Mouse (Mus musculus) spleen, adult 2 months (tissue): Measurements from ENCODE around the gene Slc27a2.

Source experiments
- CTCF ChIP-seq: fragments of 200-500 bp; IDR thresholded peaks from 2 replicates; pipeline ENCODE4 v1.5.1; 2011; ENCODE audit warnings: mild to moderate bottlenecking, inconsistent platforms; ENCODE audit not compliant: insufficient read depth, insufficient read length, insufficient replicate concordance; ENCODE audit errors: extremely low read depth
- POLR2A ChIP-seq: fragments of 200-500 bp; IDR thresholded peaks from 2 replicates; pipeline ENCODE4 v1.6.1; 2011; ENCODE audit warnings: low read depth, low read length, inconsistent platforms

GRCm38 (mm10) chr2:126553291-126553639, 1.1 kb downstream of the Slc27a2 start:
- no peak for TF ChIP-seq CTCF
- TF ChIP-seq POLR2A, result no peak
